Mouse (Mus musculus): ENCODE measurements around the gene Tmem11.

Tmem11 gene

DNA sequence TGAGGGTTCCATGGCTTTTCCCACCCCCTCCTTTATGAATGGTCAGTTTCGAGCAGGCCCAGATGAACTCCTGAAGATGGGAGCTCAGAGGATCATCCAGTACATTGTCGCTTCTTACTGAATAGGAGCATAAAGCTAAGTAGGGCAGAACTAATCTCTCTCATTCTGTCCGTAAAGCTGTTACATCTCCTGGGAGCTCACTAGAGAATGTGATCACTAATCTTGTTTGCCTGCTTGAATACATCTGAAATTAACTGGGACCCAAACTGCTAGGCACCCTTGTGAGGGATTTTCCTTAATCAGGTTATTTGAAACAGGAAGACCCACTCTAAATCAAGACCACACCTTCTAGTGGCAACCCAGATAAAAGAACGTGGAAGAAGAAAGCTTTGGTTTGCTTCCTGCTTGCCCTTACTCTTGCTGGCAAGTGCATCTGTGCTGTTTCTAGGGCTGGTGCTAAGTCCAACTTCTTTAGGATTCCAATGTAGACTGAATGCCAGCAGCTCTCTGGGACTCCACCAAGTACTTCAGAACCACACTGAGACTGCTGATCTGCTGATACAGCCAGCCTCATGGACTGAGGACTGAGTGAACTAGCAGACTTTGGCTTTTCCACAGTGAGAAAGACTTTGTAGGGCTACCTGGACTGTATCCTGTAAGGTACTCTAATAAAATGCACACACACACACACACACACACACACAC lies 51.7 kb downstream of the Tmem11 start:
- DNase-seq (ENCODE audit: low read depth, low spot score): no peak

DNA sequence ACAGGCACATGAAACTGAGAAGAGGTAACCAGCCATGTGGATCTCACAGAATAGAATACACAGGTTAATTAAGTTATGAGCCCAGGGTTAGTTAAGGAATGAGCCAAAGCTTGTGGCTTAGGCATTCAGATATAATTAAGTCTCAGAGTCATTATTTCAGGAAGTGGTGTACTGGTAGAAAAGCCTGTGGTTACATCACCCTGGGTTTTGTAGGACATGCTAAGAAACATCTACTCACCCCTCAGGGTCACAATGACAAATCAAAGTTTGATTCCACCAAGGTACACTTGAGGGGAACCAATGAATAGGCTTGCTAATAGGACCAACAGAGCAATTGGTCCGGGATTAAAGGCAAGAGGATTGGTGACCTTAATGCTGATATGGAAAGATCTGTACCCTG lies 52.4 kb downstream of the Tmem11 start:
- no peak for DNase-seq (ENCODE audit: low read depth, low spot score)

DNA sequence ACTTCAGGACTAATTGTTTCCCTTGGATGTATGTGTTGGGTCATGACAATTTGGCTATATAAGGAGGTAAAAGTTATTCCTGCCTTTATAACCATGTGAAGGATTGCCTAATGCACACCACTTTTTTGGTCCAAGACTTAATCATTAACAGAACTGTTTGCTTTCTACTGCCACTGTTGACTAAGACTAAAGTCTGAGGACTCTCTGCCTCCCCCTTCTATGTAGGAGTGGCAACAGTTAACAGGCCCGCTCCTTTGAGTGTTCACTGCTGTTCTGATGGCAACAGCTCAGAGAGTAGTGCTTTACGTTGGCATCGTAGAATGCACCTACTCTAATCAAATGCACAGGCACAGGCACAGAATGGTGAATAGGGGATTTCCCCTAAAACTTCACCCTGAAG lies 53.9 kb downstream of the Tmem11 start:
- no peak for DNase-seq (ENCODE audit: low read depth, low spot score)

DNA sequence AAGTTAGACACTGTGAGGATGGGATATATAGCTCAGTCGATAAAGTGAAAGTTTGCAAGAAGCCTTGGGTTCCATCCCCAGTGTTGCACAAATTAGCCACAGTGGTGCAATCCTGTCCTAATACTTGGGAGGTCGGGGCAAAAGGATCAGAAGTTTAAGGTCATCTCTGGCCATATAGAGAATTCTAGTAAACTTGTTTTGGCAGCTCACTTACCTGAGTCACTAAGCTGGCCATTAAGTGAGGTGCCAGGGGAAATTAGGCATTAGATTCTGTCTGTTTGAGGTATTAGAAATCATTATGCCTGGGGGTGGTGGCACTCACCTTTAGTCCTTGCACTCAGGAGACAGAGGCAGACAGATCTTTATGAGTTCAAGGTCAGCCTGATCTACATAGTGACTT lies 55.3 kb downstream of the Tmem11 start:
- DNase-seq (ENCODE audit: low read depth, low spot score): no peak

DNA sequence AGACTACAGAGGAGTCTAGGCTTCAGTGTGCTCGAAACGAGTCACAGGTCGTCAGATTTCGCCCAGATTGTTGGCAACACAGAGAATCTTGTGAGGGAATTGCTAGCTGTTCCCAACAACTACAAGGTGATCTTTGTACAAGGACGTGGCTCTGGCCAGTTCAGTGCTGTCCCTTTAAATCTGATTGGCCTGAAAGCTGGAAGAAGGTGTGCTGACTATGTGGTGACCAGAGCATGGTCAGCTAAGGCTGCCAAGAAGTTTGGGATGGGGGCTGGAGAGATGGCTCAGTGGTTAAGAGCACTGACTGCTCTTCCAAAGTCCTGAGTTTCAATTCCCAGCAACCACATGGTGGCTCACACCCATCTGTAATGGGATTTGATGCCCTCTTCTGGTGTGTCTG lies 62.7 kb downstream of the Tmem11 start:
- DNase-seq (ENCODE audit: low read depth, low spot score): no peak
